Mouse (Mus musculus) spleen, adult 2 months (tissue): ENCODE measurements around the gene Agk.

Source experiments
- CTCF ChIP-seq: fragments of 200-500 bp; IDR thresholded peaks from 2 replicates; pipeline ENCODE4 v1.5.1; 2011; ENCODE audit warnings: mild to moderate bottlenecking, inconsistent platforms; ENCODE audit not compliant: insufficient read depth, insufficient read length, insufficient replicate concordance; ENCODE audit errors: extremely low read depth
- POLR2A ChIP-seq: fragments of 200-500 bp; IDR thresholded peaks from 2 replicates; pipeline ENCODE4 v1.6.1; 2011; ENCODE audit warnings: low read depth, low read length, inconsistent platforms

GRCm38 (mm10) chr6:40443281-40443928 lies 118.4 kb downstream of the Agk start:
- no peak for TF ChIP-seq CTCF
- TF ChIP-seq POLR2A, result no peak
